Mouse (Mus musculus): ENCODE measurements around the gene Smyd2. TPM values are rescaled to one million over a fixed set of nuclear protein-coding genes. Genes with fewer than 3 reads are reported as not detected.

Gene Smyd2
- polyA plus RNA-seq, 1 experiment from 2014 or later, result 187 TPM

GRCm38 (mm10) chr1:189932976-189933375 lies 10.8 kb upstream of the Smyd2 start:
- no peaks in the 10 kb centered on the region for H3K9me3 ChIP-seq
- no peak overlapping the region for H3K4me2 ChIP-seq
- H3K9ac ChIP-seq, result no peak overlapping the region
- WGBS, result 77% methylated on average over 7 of the region's 7 CpGs
- no peaks in the 10 kb centered on the region for H3K27me3 ChIP-seq (replicated peaks)
- ATAC-seq (ENCODE audit: extremely low read depth, insufficient number of reproducible peaks, low FRiP score, low TSS enrichment), result no peak
- no peak overlapping the region for H3K4me3 ChIP-seq
- peak overlapping the region; percentile 43 for H3K27ac ChIP-seq (replicated peaks)
- H3K36me3 ChIP-seq, result no peaks in the 10 kb centered on the region
- H3K4me1 ChIP-seq, result peaks cover 17% of the 10 kb centered on the region

GRCm38 (mm10) chr1:189932190-189932589 lies 10.0 kb upstream of the Smyd2 start:
- Histone ChIP-seq H3K4me1 (peaks cover 22% of the 10 kb centered on the region), H3K27me3 (replicated peaks) (no peaks in the 10 kb centered on the region), H3K4me3 (no peak overlapping the region), H3K9me3 (no peaks in the 10 kb centered on the region), H3K27ac (replicated peaks) (no peak overlapping the region), H3K36me3 (no peaks in the 10 kb centered on the region), H3K9ac (no peak overlapping the region), H3K4me2 (no peak overlapping the region)
- no peak for ATAC-seq (ENCODE audit: extremely low read depth, insufficient number of reproducible peaks, low FRiP score, low TSS enrichment)
- 80% methylated on average over 12 of the region's 12 CpGs for WGBS

GRCm38 (mm10) chr1:189929896-189930295 lies 7.7 kb upstream of the Smyd2 start:
- Histone ChIP-seq H3K9ac (no peak overlapping the region), H3K36me3 (no peaks in the 10 kb centered on the region), H3K27ac (replicated peaks) (peak overlapping the region; percentile 49), H3K4me1 (peaks cover 44% of the 10 kb centered on the region), H3K27me3 (replicated peaks) (no peaks in the 10 kb centered on the region), H3K4me2 (no peak overlapping the region), H3K9me3 (no peaks in the 10 kb centered on the region), H3K4me3 (no peak overlapping the region)
- WGBS, result 52% methylated on average over 4 of the region's 4 CpGs
- no peak for ATAC-seq (ENCODE audit: extremely low read depth, insufficient number of reproducible peaks, low FRiP score, low TSS enrichment)

- H3K9me3 ChIP-seq, result no peaks in the 10 kb centered on the region
- ATAC-seq (ENCODE audit: extremely low read depth, insufficient number of reproducible peaks, low FRiP score, low TSS enrichment), result no peak
- 4% methylated on average over 6 of the region's 6 CpGs for WGBS
- H3K4me2 ChIP-seq, result peak overlapping the region; percentile 43; the same call in 1 of the 2 replicates
- H3K9ac ChIP-seq, result peak overlapping the region; percentile 44; the same call in 1 of the 2 replicates
- peaks cover 52% of the 10 kb centered on the region for H3K4me1 ChIP-seq
- H3K27ac ChIP-seq (replicated peaks), result peak overlapping the region; percentile 45
- H3K36me3 ChIP-seq, result no peaks in the 10 kb centered on the region
- H3K27me3 ChIP-seq (replicated peaks), result no peaks in the 10 kb centered on the region
- H3K4me3 ChIP-seq, result no peak overlapping the region
Observed at GRCm38 (mm10) chr1:189927644-189928043, 5.5 kb upstream of the Smyd2 start.

- ATAC-seq (ENCODE audit: extremely low read depth, insufficient number of reproducible peaks, low FRiP score, low TSS enrichment), result no peak
- no peaks in the 10 kb centered on the region for H3K9me3 ChIP-seq
- 34% methylated on average over 8 of the region's 8 CpGs for WGBS
- H3K4me1 ChIP-seq, result peaks cover 57% of the 10 kb centered on the region
- H3K4me2 ChIP-seq, result no peak overlapping the region
- no peaks in the 10 kb centered on the region for H3K36me3 ChIP-seq
- H3K27ac ChIP-seq (replicated peaks), result peak overlapping the region; percentile 98
- H3K9ac ChIP-seq, result no peak overlapping the region
- no peaks in the 10 kb centered on the region for H3K27me3 ChIP-seq (replicated peaks)
- no peak overlapping the region for H3K4me3 ChIP-seq
Observed at GRCm38 (mm10) chr1:189926279-189926678, 4.1 kb upstream of the Smyd2 start.

GRCm38 (mm10) chr1:189923871-189924568 lies 1.9 kb upstream of the Smyd2 start:
- WGBS, result 30% methylated on average over 22 of the region's 22 CpGs
- ATAC-seq (ENCODE audit: extremely low read depth, insufficient number of reproducible peaks, low FRiP score, low TSS enrichment), result no peak
- Histone ChIP-seq H3K4me3 (0 out of 2 replicates have a peak overlapping the region, but pooled peaks have one; percentile 24), H3K9ac (peak overlapping the region; percentile 73), H3K9me3 (no peaks in the 10 kb centered on the region), H3K36me3 (no peaks in the 10 kb centered on the region), H3K27me3 (replicated peaks) (no peaks in the 10 kb centered on the region), H3K27ac (replicated peaks) (peak overlapping the region; percentile 98), H3K4me2 (peak overlapping the region; percentile 58), H3K4me1 (peaks cover 75% of the 10 kb centered on the region)

GRCm38 (mm10) chr1:189923157-189923556 lies 994 bp upstream of the Smyd2 start:
- WGBS, result 82% methylated on average over 4 of the region's 4 CpGs
- Histone ChIP-seq H3K4me2 (peak overlapping the region; percentile 84; the same call in 1 of the 2 replicates), H3K9me3 (no peaks in the 10 kb centered on the region), H3K36me3 (no peaks in the 10 kb centered on the region), H3K27me3 (replicated peaks) (no peaks in the 10 kb centered on the region), H3K27ac (replicated peaks) (peak overlapping the region; percentile 98), H3K4me3 (peak overlapping the region; percentile 85; the same call in 1 of the 2 replicates), H3K4me1 (peaks cover 84% of the 10 kb centered on the region), H3K9ac (peak overlapping the region; percentile 97)
- no peak for ATAC-seq (ENCODE audit: extremely low read depth, insufficient number of reproducible peaks, low FRiP score, low TSS enrichment)

- 23% methylated on average over 9 of the region's 9 CpGs for WGBS
Observed at GRCm38 (mm10) chr1:189922721-189923120, 558 bp upstream of the Smyd2 start.

GRCm38 (mm10) chr1:189921568-189921817 lies 670 bp downstream of the Smyd2 start:
- Histone ChIP-seq H3K36me3 (no peaks in the 10 kb centered on the region), H3K4me2 (peak overlapping the region; percentile 84), H3K4me1 (peaks cover 90% of the 10 kb centered on the region), H3K4me3 (peak overlapping the region; percentile 85), H3K9ac (peak overlapping the region; percentile 97), H3K27me3 (replicated peaks) (no peaks in the 10 kb centered on the region), H3K9me3 (no peaks in the 10 kb centered on the region), H3K27ac (replicated peaks) (peak overlapping the region; percentile 98)
- 3% methylated on average over 4 of the region's 4 CpGs for whole genome bisulfite sequencing
- no peak for ATAC-seq (ENCODE audit: extremely low read depth, insufficient number of reproducible peaks, low FRiP score, low TSS enrichment)

More at GRCm38 (mm10) chr1:189922721-189923120, 558 bp upstream of the Smyd2 start:
- peak overlapping the region; percentile 85 for H3K4me3 ChIP-seq
- H3K9me3 ChIP-seq, result no peaks in the 10 kb centered on the region
- no peaks in the 10 kb centered on the region for H3K27me3 ChIP-seq (replicated peaks)
- peak overlapping the region; percentile 97 for H3K9ac ChIP-seq
- H3K4me1 ChIP-seq, result peaks cover 88% of the 10 kb centered on the region
- peak overlapping the region; percentile 98 for H3K27ac ChIP-seq (replicated peaks)
- no peaks in the 10 kb centered on the region for H3K36me3 ChIP-seq
- no peak for ATAC-seq (ENCODE audit: extremely low read depth, insufficient number of reproducible peaks, low FRiP score, low TSS enrichment)
- H3K4me2 ChIP-seq, result peak overlapping the region; percentile 84

- Histone ChIP-seq H3K27me3 (replicated peaks) (no peaks in the 10 kb centered on the region), H3K4me2 (peak overlapping the region; percentile 84), H3K36me3 (no peaks in the 10 kb centered on the region), H3K9me3 (no peaks in the 10 kb centered on the region), H3K27ac (replicated peaks) (peak overlapping the region; percentile 98), H3K4me1 (peaks cover 90% of the 10 kb centered on the region), H3K9ac (peak overlapping the region; percentile 97), H3K4me3 (peak overlapping the region; percentile 85)
- ATAC-seq (ENCODE audit: extremely low read depth, insufficient number of reproducible peaks, low FRiP score, low TSS enrichment), result no peak
- WGBS, result 21% methylated on average over 28 of the region's 28 CpGs
Observed at GRCm38 (mm10) chr1:189920701-189921567, 1.2 kb downstream of the Smyd2 start.

- WGBS, result 82% methylated on average over 3 of the region's 3 CpGs
- peak overlapping the region; percentile 84 for H3K4me2 ChIP-seq
Observed at GRCm38 (mm10) chr1:189919756-189920155, 2.4 kb downstream of the Smyd2 start.

More at GRCm38 (mm10) chr1:189919756-189920155, 2.4 kb downstream of the Smyd2 start:
- Histone ChIP-seq H3K9me3 (no peaks in the 10 kb centered on the region), H3K27me3 (replicated peaks) (no peaks in the 10 kb centered on the region), H3K36me3 (no peaks in the 10 kb centered on the region), H3K27ac (replicated peaks) (no peak overlapping the region), H3K4me1 (peaks cover 86% of the 10 kb centered on the region), H3K4me3 (no peak overlapping the region), H3K9ac (no peak overlapping the region; the same call in 1 of the 2 replicates)
- ATAC-seq (ENCODE audit: extremely low read depth, insufficient number of reproducible peaks, low FRiP score, low TSS enrichment), result no peak
